Mouse (Mus musculus) small intestine, adult 2 months (tissue): Measurements from ENCODE around the gene Map4.

ENCODE experiments used
- CTCF ChIP-seq: fragments of 200-500 bp; IDR thresholded peaks from 2 replicates; pipeline ENCODE4 v1.5.1; 2012; ENCODE audit warnings: low read depth, mild to moderate bottlenecking, control low read depth, inconsistent platforms, low read length, moderate library complexity, mixed read lengths; ENCODE audit not compliant: insufficient replicate concordance, insufficient read length; ENCODE audit errors: extremely low read depth
- POLR2A ChIP-seq: fragments of 200-500 bp; IDR thresholded peaks from 2 replicates; pipeline ENCODE4 v1.6.1; 2012; ENCODE audit warnings: low read depth, mild to moderate bottlenecking, control low read depth, inconsistent platforms, low read length, moderate library complexity

DNA sequence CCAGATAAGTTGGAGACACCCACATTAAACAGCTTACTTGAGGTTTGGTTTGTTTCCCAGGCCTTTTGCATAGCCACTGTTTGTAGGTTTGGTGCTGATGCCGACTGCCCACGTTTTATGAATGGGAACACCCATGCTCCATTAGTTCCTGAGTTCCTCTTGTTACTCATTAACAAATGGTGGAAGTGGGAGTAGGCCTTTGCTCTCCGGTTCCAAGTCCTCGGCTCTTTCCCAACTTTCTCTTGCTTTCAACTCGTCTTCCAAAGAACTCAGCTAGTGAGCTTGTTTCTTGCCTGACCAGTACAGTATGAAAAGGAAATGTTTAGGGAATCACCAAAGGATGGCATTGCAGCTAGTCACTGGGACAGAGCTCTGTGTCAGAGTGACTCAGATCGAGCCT is 35.7 kb upstream of the Map4 start:
- TF ChIP-seq CTCF = no peak
- TF ChIP-seq POLR2A = no peak
